Mouse (Mus musculus) limb, embryonic 10.5 days (tissue): ENCODE results near the gene Atoh8. TPM values are rescaled to one million over a fixed set of nuclear protein-coding genes. Genes with fewer than 3 reads are reported as not detected.
A peak's percentile ranks its signal among the peaks of the same experiment; 100 is the strongest.

Experiments used
- DNase-seq: peaks from one replicate; pipeline ENCODE4 v3.0.0-alpha.2; 2017; ENCODE audit warnings: low spot score
- H3K27ac ChIP-seq: fragments of 300-500 bp; sonication (generic); 2 replicates; pipeline ENCODE4 v1.5.1; 2016; ENCODE audit warnings: mild to moderate bottlenecking
- H3K27me3 ChIP-seq: fragments of 300-500 bp; sonication (generic); 2 replicates; pipeline ENCODE4 v1.6.1; 2016; ENCODE audit warnings: low read depth, mild to moderate bottlenecking; ENCODE audit not compliant: poor library complexity, severe bottlenecking
- H3K36me3 ChIP-seq: fragments of 300-500 bp; sonication (generic); 2 replicates; pipeline ENCODE4 v1.6.1; 2016; ENCODE audit warnings: mild to moderate bottlenecking, moderate library complexity
- H3K4me1 ChIP-seq: fragments of 300-500 bp; sonication (generic); 2 replicates; pipeline ENCODE4 v1.6.1; 2016
- H3K4me3 ChIP-seq: fragments of 300-500 bp; sonication (generic); 2 replicates; pipeline ENCODE4 v1.5.1; 2016; ENCODE audit warnings: mild to moderate bottlenecking, moderate library complexity
- H3K9me3 ChIP-seq: fragments of 300-500 bp; sonication (generic); replicated peaks from 2 replicates; pipeline ENCODE4 v1.6.1; 2016; ENCODE audit warnings: mild to moderate bottlenecking
- WGBS: fragments of 180-500 bp; shearing (Covaris S2); methylation state at CpG from one replicate; pipeline ENCODE4 v1.1.7; 2016; 5-methylcytosine and 5-hydroxymethylcytosine counted together
- polyA plus RNA-seq: library from polyadenylated mRNA; unstranded; fragments of >200 nt; fragmentation: Nextera tagmentation; extraction: Ambion mirVana; gene quantifications from 2 replicates; pipeline ENCODE4 v1.2.1, GENCODE M21; 2016

Gene Atoh8
- polyA plus RNA-seq, 1 experiment from 2014 or later, result 24.9 TPM

DNA sequence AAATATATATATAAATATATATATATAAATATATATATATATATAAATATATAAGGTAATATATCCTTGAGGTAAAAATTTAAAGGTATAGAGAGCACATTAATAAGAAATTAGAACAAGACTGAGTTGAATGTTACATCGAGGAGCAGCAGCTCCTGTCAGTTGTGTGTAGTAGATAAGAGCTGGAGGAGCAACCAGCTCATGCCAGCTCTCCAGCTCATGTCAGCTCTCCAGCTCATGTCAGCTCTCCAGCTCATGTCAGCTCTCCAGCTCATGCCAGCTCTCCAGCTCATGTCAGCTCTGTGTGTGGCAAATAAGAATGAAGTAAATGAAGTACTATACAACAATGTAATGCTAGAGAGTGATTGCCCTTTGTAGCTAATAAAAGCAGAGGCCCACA is 62.0 kb downstream of the Atoh8 start:
- H3K4me3 ChIP-seq, result no peak overlapping the region
- no peaks in the 10 kb centered on the region for H3K27me3 ChIP-seq
- H3K27ac ChIP-seq, result no peak overlapping the region
- H3K9me3 ChIP-seq, result no peaks in the 10 kb centered on the region
- H3K36me3 ChIP-seq, result no peaks in the 10 kb centered on the region
- DNase-seq, result no peak
- H3K4me1 ChIP-seq, result no peaks in the 10 kb centered on the region
- 93% methylated on average over 1 of the region's 1 CpGs for WGBS

DNA sequence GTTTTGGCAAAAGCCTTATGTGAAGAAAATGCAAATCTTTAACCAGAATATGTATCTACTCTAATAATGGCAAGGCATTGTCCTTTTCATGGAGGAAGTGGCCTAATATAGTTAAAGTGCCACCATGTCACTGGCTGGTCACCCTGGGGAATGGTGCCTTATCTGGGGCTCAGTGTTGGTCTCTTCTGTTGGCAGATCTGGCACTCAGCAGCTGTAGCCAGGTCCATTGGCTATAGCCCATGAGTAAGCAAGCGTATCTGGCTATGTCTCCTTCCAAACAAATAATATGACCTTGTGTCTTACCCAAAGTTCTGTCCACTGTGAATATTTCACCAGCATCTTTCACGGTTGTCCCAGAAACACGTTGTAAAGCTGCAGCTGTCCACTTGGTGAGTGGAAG is 64.0 kb downstream of the Atoh8 start:
- H3K36me3 ChIP-seq, result no peaks in the 10 kb centered on the region
- 84% methylated on average over 3 of the region's 3 CpGs for WGBS
- no peak overlapping the region for H3K27ac ChIP-seq
- no peaks in the 10 kb centered on the region for H3K4me1 ChIP-seq
- H3K9me3 ChIP-seq, result no peaks in the 10 kb centered on the region
- no peaks in the 10 kb centered on the region for H3K27me3 ChIP-seq
- DNase-seq, result no peak
- no peak overlapping the region for H3K4me3 ChIP-seq

DNA sequence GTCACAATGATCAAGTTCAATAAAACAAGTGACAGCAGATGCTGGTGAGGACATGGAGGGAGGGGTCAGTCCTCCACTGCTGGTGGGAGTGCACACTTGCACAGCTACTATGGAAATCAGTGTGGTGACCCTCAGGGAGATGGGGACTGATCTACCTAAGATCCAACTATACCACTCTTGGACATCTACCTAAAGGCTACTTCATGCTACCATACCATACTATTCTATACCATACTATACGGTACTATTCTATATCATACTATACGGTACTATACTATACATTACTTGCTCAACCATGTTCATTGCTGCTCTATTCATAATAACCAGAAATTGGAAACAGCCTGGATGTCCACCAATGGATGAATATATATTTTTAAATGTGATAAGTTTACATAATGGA is 69.5 kb downstream of the Atoh8 start:
- H3K4me3 ChIP-seq, result no peak overlapping the region
- WGBS, result 47% methylated on average over 2 of the region's 2 CpGs
- H3K27me3 ChIP-seq, result no peaks in the 10 kb centered on the region
- peaks cover 17% of the 10 kb centered on the region for H3K4me1 ChIP-seq
- DNase-seq, result no peak
- H3K36me3 ChIP-seq, result no peaks in the 10 kb centered on the region
- no peak overlapping the region for H3K27ac ChIP-seq
- H3K9me3 ChIP-seq, result no peaks in the 10 kb centered on the region

DNA sequence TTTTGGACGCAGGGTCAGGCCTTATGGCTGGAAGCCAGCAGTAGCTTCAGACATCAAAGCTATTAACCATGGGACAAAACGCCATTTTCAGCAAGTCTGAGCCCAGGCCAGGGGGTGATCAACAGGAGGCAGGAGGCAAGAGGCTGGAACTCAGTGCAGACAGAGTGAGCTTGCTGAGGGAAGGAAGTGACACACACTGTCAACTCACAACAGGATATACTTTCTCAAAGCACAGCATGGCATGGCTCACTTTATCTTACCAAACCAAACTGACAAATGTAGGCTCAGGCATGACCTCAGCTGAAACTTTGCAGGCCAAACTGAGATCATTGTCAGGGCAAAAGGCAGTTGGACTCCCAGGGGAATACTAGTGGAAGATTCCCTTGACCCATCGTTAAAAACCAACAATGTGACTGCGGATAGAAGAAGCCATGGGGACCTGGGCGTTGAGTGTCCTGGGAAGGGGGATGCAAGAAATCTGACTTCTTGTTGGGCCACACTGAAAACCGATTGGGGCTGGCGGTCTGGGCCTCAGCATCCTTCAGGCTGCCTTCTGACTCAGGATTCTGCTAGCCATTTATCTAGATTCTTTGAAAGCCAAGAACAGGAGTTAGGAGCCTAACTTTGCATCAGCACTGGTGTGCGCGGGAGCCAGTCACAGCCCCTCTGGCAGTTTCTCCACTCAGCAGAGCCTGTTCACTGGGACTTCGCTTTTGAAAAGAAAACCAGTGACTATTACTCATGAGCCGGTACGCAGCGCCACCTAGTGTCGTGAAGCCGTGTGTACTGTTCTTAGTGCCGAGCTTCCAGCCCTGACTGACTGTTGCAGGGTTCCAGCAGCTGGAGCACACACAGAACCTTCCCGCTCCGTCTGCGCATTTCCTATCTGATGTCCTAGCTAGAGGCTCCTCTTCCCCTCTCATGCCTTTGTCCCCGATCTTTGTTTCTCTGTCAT is 70.8 kb downstream of the Atoh8 start:
- DNase-seq, result peak; percentile 96
- no peaks in the 10 kb centered on the region for H3K27me3 ChIP-seq
- H3K9me3 ChIP-seq, result no peaks in the 10 kb centered on the region
- H3K4me3 ChIP-seq, result no peak overlapping the region
- no peaks in the 10 kb centered on the region for H3K36me3 ChIP-seq
- H3K4me1 ChIP-seq, result peaks cover 17% of the 10 kb centered on the region
- 25% methylated on average over 20 of the region's 20 CpGs for WGBS
- H3K27ac ChIP-seq, result no peak overlapping the region

DNA sequence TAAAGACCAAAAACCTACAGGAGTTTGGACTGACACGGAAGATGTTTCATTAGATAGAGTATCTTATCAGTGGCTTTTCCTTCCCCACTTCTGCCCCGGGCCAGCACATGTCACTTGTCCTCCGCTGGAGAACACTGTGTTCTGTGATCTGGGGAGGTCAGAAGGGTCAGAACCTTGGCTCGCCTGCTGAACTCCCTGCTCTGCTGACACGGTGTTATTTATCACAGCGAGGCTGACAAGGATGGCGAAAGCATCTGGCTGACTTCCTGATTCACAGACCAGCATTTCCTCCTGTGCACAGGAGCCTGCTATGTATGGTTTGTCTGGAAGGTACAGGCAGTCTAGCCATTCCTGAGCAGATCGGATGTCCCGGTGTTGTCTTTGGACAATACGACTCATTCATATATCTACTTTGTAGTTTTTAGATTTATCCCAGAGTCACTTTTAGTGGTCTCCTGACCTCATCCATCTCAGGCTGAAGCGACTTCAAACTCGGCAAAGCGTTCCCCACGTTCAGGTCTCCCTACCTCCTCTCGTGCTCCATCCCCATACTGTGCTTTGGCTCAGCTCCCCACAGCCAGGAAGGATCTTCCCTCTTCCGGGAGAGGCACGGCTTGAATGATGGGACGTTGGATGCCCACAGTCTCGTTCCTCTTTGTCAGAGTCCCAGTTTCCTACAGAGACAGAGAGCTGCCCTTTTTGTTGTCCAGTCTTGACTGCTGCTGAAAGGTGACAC is 73.1 kb downstream of the Atoh8 start:
- peak overlapping the region; percentile 40; the same call in 1 of the 2 replicates for H3K27ac ChIP-seq
- peaks cover 17% of the 10 kb centered on the region for H3K4me1 ChIP-seq
- no peaks in the 10 kb centered on the region for H3K36me3 ChIP-seq
- H3K27me3 ChIP-seq, result no peaks in the 10 kb centered on the region
- no peak overlapping the region for H3K4me3 ChIP-seq
- DNase-seq, result peak; percentile 40
- 24% methylated on average over 19 of the region's 19 CpGs for WGBS
- H3K9me3 ChIP-seq, result no peaks in the 10 kb centered on the region

DNA sequence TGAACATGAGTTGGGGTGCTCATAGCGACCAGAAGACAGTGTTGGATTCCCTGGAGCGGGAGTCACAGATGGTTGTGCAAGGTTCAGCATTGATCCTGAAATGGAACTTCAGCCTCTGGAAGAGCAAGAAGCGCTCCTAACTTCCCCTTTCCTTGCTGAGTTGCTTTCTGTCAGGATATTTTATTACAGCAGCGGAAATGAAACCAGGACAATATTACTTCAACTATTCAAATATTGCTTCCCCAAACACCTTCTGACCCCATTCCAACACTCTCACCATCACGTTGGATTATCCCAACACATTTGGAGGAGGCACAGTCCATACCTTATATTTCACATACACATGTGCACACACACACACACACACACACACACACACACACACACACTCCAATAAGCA is 73.6 kb downstream of the Atoh8 start:
- 79% methylated on average over 5 of the region's 5 CpGs for WGBS
- no peaks in the 10 kb centered on the region for H3K9me3 ChIP-seq
- no peaks in the 10 kb centered on the region for H3K27me3 ChIP-seq
- DNase-seq, result no peak
- no peak overlapping the region for H3K4me3 ChIP-seq
- H3K4me1 ChIP-seq, result peaks cover 17% of the 10 kb centered on the region
- H3K27ac ChIP-seq, result no peak overlapping the region
- no peaks in the 10 kb centered on the region for H3K36me3 ChIP-seq

DNA sequence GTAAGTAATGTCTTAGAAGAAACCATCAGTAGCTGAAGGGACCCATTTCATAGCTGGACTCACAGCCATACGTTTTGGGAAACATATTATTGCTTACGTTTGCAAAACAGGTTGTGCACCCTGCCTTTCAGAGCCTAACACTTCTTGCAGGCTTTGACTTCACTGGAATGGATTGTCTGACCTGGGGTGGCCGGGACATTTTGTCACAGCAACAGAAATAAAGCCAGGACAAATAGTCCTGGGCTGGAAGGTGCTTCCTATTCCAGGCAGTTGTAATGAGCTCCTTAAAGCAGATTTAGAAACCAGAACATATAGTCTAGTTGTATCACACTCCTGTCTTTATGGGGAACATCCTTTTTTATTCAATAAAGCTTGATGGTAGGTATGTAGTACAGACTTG is 74.4 kb downstream of the Atoh8 start:
- no peak for DNase-seq
- Histone ChIP-seq H3K9me3 (no peaks in the 10 kb centered on the region), H3K27ac (no peak overlapping the region), H3K4me3 (no peak overlapping the region), H3K36me3 (no peaks in the 10 kb centered on the region), H3K27me3 (no peaks in the 10 kb centered on the region), H3K4me1 (peaks cover 17% of the 10 kb centered on the region)
- 84% methylated on average over 3 of the region's 3 CpGs for WGBS

DNA sequence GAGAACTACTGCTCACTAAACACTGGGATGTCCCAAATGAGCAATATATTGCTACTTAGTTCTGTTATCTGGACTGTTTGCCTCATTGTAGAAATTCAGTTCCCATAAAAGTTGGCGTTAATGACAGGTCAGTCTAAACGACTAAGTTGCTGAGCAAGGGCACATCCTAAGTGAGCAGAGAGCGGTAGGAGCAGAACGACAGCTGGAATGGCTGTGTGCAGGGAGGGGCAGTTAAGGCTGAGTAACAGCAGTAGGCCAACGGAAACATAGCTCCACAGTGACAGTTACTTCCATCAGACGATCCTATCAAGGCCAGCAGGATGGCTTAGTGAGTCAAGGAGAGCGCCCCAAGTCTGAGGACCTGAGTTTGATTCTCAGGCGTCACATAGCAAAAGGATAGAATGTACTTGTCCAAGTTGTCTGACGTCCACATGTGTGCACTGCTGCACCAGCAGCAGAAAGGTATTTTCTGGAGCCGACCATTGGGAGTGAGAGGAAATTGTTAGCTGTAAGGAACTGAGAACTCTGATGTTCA is 75.4 kb downstream of the Atoh8 start:
- DNase-seq, result no peak
- WGBS, result 73% methylated on average over 10 of the region's 10 CpGs

DNA sequence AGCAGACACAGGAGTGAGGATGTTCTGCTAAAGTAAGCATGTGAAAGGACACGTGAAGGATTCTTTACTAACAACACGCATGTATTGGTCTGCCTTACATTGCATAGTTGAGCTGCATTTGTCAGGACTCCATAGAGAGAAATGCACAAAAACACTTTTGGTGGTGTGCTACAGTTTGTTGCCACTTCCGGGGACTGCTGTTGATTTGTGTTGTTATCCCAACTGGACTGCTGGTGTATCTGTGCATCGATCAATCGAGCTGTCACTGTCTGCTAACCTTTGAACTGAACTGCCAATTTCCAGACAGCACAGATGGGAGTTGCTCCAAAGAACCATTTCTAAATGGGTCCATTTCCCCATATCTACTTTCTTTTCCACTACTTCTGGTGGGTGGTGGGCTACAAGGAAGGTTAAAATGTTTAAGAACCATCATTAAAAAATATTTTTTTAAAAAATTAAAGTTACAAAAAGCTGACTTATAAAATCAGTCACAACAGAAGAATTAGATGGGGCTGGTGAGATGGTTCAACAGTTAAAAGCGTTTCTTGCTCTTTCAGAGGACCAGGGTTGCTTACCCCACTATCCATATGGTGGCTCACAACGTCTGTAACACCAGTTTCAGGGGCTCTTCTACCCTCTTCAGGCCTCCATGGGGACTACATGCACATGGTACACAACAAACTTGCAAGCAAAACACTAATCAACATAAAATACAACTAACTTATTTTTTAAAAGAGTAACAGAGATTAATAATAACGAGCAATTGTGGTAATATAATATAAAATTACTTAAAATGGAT is 76.2 kb downstream of the Atoh8 start:
- H3K9me3 ChIP-seq, result no peaks in the 10 kb centered on the region
- H3K4me3 ChIP-seq, result no peak overlapping the region
- no peaks in the 10 kb centered on the region for H3K27me3 ChIP-seq
- peaks cover 12% of the 10 kb centered on the region for H3K4me1 ChIP-seq
- no peak overlapping the region for H3K27ac ChIP-seq
- WGBS, result 82% methylated on average over 8 of the region's 8 CpGs
- DNase-seq, result no peak
- H3K36me3 ChIP-seq, result peaks cover 14% of the 10 kb centered on the region

More for the DNA sequence above, 75.4 kb downstream of the Atoh8 start:
- Histone ChIP-seq H3K4me1 (peaks cover 16% of the 10 kb centered on the region), H3K27ac (no peak overlapping the region), H3K27me3 (no peaks in the 10 kb centered on the region), H3K4me3 (no peak overlapping the region), H3K9me3 (no peaks in the 10 kb centered on the region), H3K36me3 (peaks cover 9% of the 10 kb centered on the region)

Other genes starting within 250 kb of the Atoh8 start
- gene St3gal5, start 138.0 kb downstream of the Atoh8 start, polyA plus RNA-seq, result 26.7 and 26.8 TPM in 2 replicates
- gene Sftpb, start 69.0 kb upstream of the Atoh8 start, polyA plus RNA-seq, result not detected in 2 replicates
- gene Usp39, start 109.6 kb upstream of the Atoh8 start, polyA plus RNA-seq, result 78.1 and 88.8 TPM in 2 replicates
- gene 0610030E20Rik, start 111.7 kb upstream of the Atoh8 start, polyA plus RNA-seq, result 24.3 and 27.3 TPM in 2 replicates
- 9.9 and 10.3 TPM in 2 replicates for gene Tmem150a, start 119.9 kb upstream of the Atoh8 start, polyA plus RNA-seq
- 109 TPM in 2 replicates for gene Rnf181, start 131.4 kb upstream of the Atoh8 start, polyA plus RNA-seq
- gene Vamp5, start 144.9 kb upstream of the Atoh8 start, polyA plus RNA-seq, result 19.1 and 19.7 TPM in 2 replicates
- 67.5 and 81.7 TPM in 2 replicates for gene Vamp8, start 155.1 kb upstream of the Atoh8 start, polyA plus RNA-seq
- 20.2 and 25.9 TPM in 2 replicates for gene Ggcx, start 178.7 kb upstream of the Atoh8 start, polyA plus RNA-seq
- 481 and 493 TPM in 2 replicates for gene Mat2a, start 204.0 kb upstream of the Atoh8 start, polyA plus RNA-seq